Mouse (Mus musculus): ENCODE data around the gene Stat6. TPM values are rescaled to one million over a fixed set of nuclear protein-coding genes. Genes with fewer than 3 reads are reported as not detected.
"Not testable (repeated sequence)": the region's sequence is repeated elsewhere in the genome, so short reads cannot be mapped to it uniquely, and the experiment has no call there.

Gene Stat6
- polyA plus RNA-seq, 1 experiment from 2014 or later: 18.9 TPM

DNA sequence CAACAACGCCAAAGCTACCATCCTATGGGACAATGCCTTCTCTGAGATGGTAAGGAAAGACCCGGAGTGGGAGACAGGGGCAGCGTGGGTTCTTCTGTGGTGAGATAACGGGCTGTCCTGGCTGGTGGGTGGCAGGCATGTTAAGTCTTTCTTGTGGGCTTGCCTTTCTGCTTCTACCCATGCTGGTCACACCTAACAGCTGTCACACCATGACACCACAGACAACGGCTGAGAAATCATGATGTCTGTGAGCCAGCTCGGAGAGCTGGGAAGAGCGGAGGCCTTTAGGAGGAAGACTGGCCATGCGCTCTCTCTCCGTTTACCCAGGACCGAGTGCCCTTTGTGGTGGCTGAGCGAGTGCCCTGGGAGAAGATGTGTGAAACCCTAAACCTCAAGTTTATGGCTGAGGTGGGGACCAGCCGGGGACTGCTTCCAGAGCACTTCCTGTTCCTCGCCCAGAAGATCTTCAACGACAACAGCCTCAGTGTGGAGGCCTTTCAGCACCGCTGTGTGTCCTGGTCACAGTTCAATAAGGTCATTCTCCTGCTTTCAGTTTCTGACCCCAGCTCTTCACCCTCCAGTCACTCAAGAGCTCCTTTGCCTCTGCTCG is 12.3 kb downstream of the Stat6 start:
- H3K27ac ChIP-seq (ENCODE audit: low read depth, low read length): no peak overlapping the region
- H3K4me3 ChIP-seq (ENCODE audit: low read length): no peak overlapping the region
- H3K9me3 ChIP-seq (ENCODE audit: control insufficient read depth, low read length): no peaks in the 10 kb centered on the region
- H3K36me3 ChIP-seq (ENCODE audit: control insufficient read depth, insufficient read depth, low read length): peaks cover 24% of the 10 kb centered on the region
- no peak; the same call in 1 of the 2 replicates for ATAC-seq (ENCODE audit: low FRiP score, low TSS enrichment)
- peaks cover 7% of the 10 kb centered on the region; the same call in 1 of the 2 replicates for H3K4me1 ChIP-seq (ENCODE audit: control insufficient read depth, insufficient read depth, low read length)
- 47% methylated on average over 16 of the region's 16 CpGs for WGBS
- H3K4me2 ChIP-seq (replicated peaks; ENCODE audit: low read depth, low read length): no peak overlapping the region
- no peak overlapping the region for H3K9ac ChIP-seq (ENCODE audit: low read depth, low read length)
- H3K27me3 ChIP-seq (ENCODE audit: control insufficient read depth, insufficient read depth, low read length): no peaks in the 10 kb centered on the region

DNA sequence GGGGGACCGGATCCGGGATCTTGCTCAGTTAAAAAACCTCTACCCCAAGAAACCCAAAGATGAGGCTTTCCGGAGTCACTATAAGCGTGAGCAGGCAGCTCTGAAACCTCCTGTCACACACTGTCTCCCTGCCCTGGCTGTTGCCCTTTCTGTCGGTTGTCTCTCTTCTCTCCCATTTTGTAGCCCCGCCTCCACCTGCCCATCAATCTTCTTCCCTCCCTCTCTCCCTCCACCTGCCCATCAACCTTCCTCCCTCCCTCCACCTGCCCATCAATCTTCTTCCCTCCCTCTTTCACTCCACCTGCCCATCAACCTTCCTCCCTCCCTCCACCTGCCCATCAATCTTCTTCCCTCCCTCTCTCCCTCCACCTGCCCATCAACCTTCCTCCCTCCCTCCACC is 14.8 kb downstream of the Stat6 start:
- H3K27ac ChIP-seq (ENCODE audit: low read depth, low read length); H3K4me3 ChIP-seq (ENCODE audit: low read length); H3K4me2 ChIP-seq (replicated peaks; ENCODE audit: low read depth, low read length); H3K9me3 ChIP-seq (ENCODE audit: control insufficient read depth, low read length); ATAC-seq (ENCODE audit: low FRiP score, low TSS enrichment); H3K27me3 ChIP-seq (ENCODE audit: control insufficient read depth, insufficient read depth, low read length); H3K9ac ChIP-seq (ENCODE audit: low read depth, low read length): not testable (repeated sequence)
- H3K36me3 ChIP-seq (ENCODE audit: control insufficient read depth, insufficient read depth, low read length): peaks cover 34% of the 10 kb centered on the region
- peaks cover 29% of the 10 kb centered on the region for H3K4me1 ChIP-seq (ENCODE audit: control insufficient read depth, insufficient read depth, low read length)
- WGBS: 57% methylated on average over 6 of the region's 6 CpGs

GRCm38 (mm10) chr10:127658076-127658475 is 15.3 kb downstream of the Stat6 start:
- H3K9me3 ChIP-seq (ENCODE audit: control insufficient read depth, low read length): no peaks in the 10 kb centered on the region
- peaks cover 34% of the 10 kb centered on the region for H3K4me1 ChIP-seq (ENCODE audit: control insufficient read depth, insufficient read depth, low read length)
- H3K36me3 ChIP-seq (ENCODE audit: control insufficient read depth, insufficient read depth, low read length): peaks cover 38% of the 10 kb centered on the region
- WGBS: 8% methylated on average over 6 of the region's 6 CpGs
- no peak for ATAC-seq (ENCODE audit: low FRiP score, low TSS enrichment)
- H3K27me3 ChIP-seq (ENCODE audit: control insufficient read depth, insufficient read depth, low read length): no peaks in the 10 kb centered on the region
- no peak overlapping the region for H3K9ac ChIP-seq (ENCODE audit: low read depth, low read length)
- H3K4me3 ChIP-seq (ENCODE audit: low read length): 0 out of 2 replicates have a peak overlapping the region, but pooled peaks have one; percentile 9
- H3K27ac ChIP-seq (ENCODE audit: low read depth, low read length): peak overlapping the region; percentile 32; the same call in 1 of the 2 replicates
- H3K4me2 ChIP-seq (replicated peaks; ENCODE audit: low read depth, low read length): peak overlapping the region; percentile 19; the same call in 1 of the 2 replicates

- Histone ChIP-seq H3K4me3 (ENCODE audit: low read length) (no peak overlapping the region), H3K4me1 (ENCODE audit: control insufficient read depth, insufficient read depth, low read length) (peaks cover 48% of the 10 kb centered on the region), H3K27me3 (ENCODE audit: control insufficient read depth, insufficient read depth, low read length) (no peaks in the 10 kb centered on the region), H3K9me3 (ENCODE audit: control insufficient read depth, low read length) (no peaks in the 10 kb centered on the region), H3K4me2 (replicated peaks; ENCODE audit: low read depth, low read length) (no peak overlapping the region), H3K27ac (ENCODE audit: low read depth, low read length) (no peak overlapping the region), H3K36me3 (ENCODE audit: control insufficient read depth, insufficient read depth, low read length) (peaks cover 53% of the 10 kb centered on the region), H3K9ac (ENCODE audit: low read depth, low read length) (no peak overlapping the region)
- ATAC-seq (ENCODE audit: low FRiP score, low TSS enrichment): no peak
- WGBS: 47% methylated on average over 1 of the region's 1 CpGs
Measured at GRCm38 (mm10) chr10:127659551-127659950, 16.8 kb downstream of the Stat6 start.

- peak overlapping the region; percentile 68 for H3K27ac ChIP-seq (ENCODE audit: low read depth, low read length)
- peak overlapping the region; percentile 31 for H3K9ac ChIP-seq (ENCODE audit: low read depth, low read length)
- H3K4me1 ChIP-seq (ENCODE audit: control insufficient read depth, insufficient read depth, low read length): peaks cover 58% of the 10 kb centered on the region
- H3K27me3 ChIP-seq (ENCODE audit: control insufficient read depth, insufficient read depth, low read length): no peaks in the 10 kb centered on the region
- ATAC-seq (ENCODE audit: low FRiP score, low TSS enrichment): no peak
- H3K36me3 ChIP-seq (ENCODE audit: control insufficient read depth, insufficient read depth, low read length): peaks cover 50% of the 10 kb centered on the region
- H3K4me2 ChIP-seq (replicated peaks; ENCODE audit: low read depth, low read length): peak overlapping the region; percentile 65
- peak overlapping the region; percentile 19 for H3K4me3 ChIP-seq (ENCODE audit: low read length)
- 11% methylated on average over 14 of the region's 14 CpGs for WGBS
- no peaks in the 10 kb centered on the region for H3K9me3 ChIP-seq (ENCODE audit: control insufficient read depth, low read length)
Measured at GRCm38 (mm10) chr10:127661291-127661914, 18.6 kb downstream of the Stat6 start.

- 6% methylated on average over 16 of the region's 16 CpGs for WGBS
- peak overlapping the region; percentile 42; the same call in 1 of the 2 replicates for H3K9ac ChIP-seq (ENCODE audit: low read depth, low read length)
- H3K4me2 ChIP-seq (replicated peaks; ENCODE audit: low read depth, low read length): peak overlapping the region; percentile 65
- H3K36me3 ChIP-seq (ENCODE audit: control insufficient read depth, insufficient read depth, low read length): peaks cover 50% of the 10 kb centered on the region
- H3K9me3 ChIP-seq (ENCODE audit: control insufficient read depth, low read length): no peaks in the 10 kb centered on the region
- H3K27me3 ChIP-seq (ENCODE audit: control insufficient read depth, insufficient read depth, low read length): no peaks in the 10 kb centered on the region
- ATAC-seq (ENCODE audit: low FRiP score, low TSS enrichment): peak; percentile 11
- peaks cover 59% of the 10 kb centered on the region for H3K4me1 ChIP-seq (ENCODE audit: control insufficient read depth, insufficient read depth, low read length)
- peak overlapping the region; percentile 19 for H3K4me3 ChIP-seq (ENCODE audit: low read length)
- peak overlapping the region; percentile 85 for H3K27ac ChIP-seq (ENCODE audit: low read depth, low read length)
Measured at GRCm38 (mm10) chr10:127661915-127662663, 19.3 kb downstream of the Stat6 start.

DNA sequence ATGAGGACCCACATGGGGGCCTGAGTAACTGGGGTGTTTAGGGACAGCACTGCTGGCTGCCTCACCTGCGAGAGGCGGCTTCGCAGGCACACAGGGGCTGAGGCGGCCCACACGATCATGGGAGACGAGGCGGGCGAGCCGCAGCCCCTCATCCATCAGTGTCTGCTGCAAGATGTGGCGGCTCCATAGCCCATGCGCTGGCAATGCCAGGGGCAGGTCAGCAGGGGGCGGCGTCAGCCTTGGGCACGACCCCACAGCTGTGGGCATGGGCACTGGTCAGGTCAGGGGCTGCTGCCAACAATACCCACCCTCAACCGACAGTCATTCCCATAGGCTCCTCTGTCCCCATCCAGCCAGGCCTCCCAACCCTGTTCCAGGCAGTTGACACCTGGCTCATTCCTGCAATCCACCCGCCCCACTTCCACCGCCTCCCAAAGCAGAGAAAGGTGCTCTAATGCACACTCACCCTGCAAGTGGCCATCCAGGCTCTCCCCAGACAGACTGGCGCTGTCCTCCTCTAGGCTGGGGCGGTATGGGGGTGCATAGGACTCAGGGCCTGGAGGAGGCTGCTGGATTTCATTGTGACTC is 20.0 kb downstream of the Stat6 start:
- peak overlapping the region; percentile 15 for H3K4me3 ChIP-seq (ENCODE audit: low read length)
- peaks cover 50% of the 10 kb centered on the region for H3K36me3 ChIP-seq (ENCODE audit: control insufficient read depth, insufficient read depth, low read length)
- H3K4me1 ChIP-seq (ENCODE audit: control insufficient read depth, insufficient read depth, low read length): peaks cover 66% of the 10 kb centered on the region
- 19% methylated on average over 19 of the region's 19 CpGs for WGBS
- H3K27ac ChIP-seq (ENCODE audit: low read depth, low read length): peak overlapping the region; percentile 85
- no peaks in the 10 kb centered on the region for H3K9me3 ChIP-seq (ENCODE audit: control insufficient read depth, low read length)
- H3K27me3 ChIP-seq (ENCODE audit: control insufficient read depth, insufficient read depth, low read length): no peaks in the 10 kb centered on the region
- peak overlapping the region; percentile 65 for H3K4me2 ChIP-seq (replicated peaks; ENCODE audit: low read depth, low read length)
- H3K9ac ChIP-seq (ENCODE audit: low read depth, low read length): peak overlapping the region; percentile 42
- ATAC-seq (ENCODE audit: low FRiP score, low TSS enrichment): no peak

DNA sequence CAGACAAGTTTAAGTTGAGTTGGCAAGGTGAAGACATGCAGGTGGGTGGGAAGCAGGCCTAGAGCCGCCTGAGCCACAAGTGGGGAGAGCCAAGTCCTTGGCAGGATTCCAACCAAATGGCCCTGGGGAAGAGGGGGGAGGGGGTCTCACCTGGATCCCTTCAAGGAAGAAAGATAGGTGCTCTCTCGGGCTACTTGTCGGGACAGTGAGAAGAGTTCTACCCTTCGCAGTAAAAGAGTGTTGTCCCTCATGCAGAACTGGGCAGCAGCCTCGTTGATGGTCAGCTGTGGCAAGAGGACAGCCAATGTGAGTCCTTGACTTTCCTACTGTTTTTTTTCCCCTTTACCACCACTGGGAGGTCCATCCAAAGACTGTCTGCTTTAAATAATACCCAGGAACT is 20.8 kb downstream of the Stat6 start:
- Histone ChIP-seq H3K36me3 (ENCODE audit: control insufficient read depth, insufficient read depth, low read length) (peaks cover 50% of the 10 kb centered on the region), H3K9ac (ENCODE audit: low read depth, low read length) (peak overlapping the region; percentile 34; the same call in 1 of the 2 replicates), H3K4me3 (ENCODE audit: low read length) (no peak overlapping the region), H3K27me3 (ENCODE audit: control insufficient read depth, insufficient read depth, low read length) (no peaks in the 10 kb centered on the region), H3K4me2 (replicated peaks; ENCODE audit: low read depth, low read length) (peak overlapping the region; percentile 65), H3K27ac (ENCODE audit: low read depth, low read length) (no peak overlapping the region), H3K4me1 (ENCODE audit: control insufficient read depth, insufficient read depth, low read length) (peaks cover 63% of the 10 kb centered on the region), H3K9me3 (ENCODE audit: control insufficient read depth, low read length) (no peaks in the 10 kb centered on the region)
- 33% methylated on average over 5 of the region's 5 CpGs for WGBS
- no peak for ATAC-seq (ENCODE audit: low FRiP score, low TSS enrichment)
